Mouse (Mus musculus): Measurements from ENCODE around the gene Zap70. TPM values are rescaled to one million over a fixed set of nuclear protein-coding genes. Genes with fewer than 3 reads are reported as not detected.

Gene Zap70
- not detected in 2 replicates for polyA plus RNA-seq (2015; fragmentation: Nextera tagmentation; extraction: Ambion mirVana)

DNA sequence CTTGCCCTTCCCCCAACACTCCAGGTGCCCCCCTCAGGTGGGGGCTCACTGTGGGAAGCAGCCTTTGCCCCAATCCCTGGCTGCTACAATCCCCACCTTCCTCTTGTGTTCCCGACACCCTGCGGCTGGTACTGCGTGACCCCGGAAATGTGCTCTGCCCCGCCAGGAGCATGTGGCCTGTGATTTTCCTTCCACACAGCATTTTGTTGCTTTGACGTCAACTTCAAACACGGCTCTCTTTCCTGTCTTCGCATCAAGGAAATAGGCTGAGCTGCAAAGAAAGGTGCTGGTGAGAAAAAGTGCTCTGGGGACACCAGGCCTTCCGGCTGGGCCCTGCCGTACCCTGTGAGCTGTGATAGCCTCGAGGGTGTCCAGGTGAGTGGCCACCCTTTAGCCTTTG, at the start of gene Zap70:
Gene Zap70, plus strand, starts transcription at position 231 of the 400 bp plus-strand sequence.
- ATAC-seq (ENCODE audit: low read depth), result no peak
- Histone ChIP-seq H3K9me3 (replicated peaks) (no peaks in the 10 kb centered on the region), H3K4me2 (no peak within 1 kb of the TSS), H3K36me3 (no peaks in the 10 kb centered on the region), H3K4me3 (replicated peaks) (no peak within 1 kb of the TSS), H3K27ac (no peak within 1 kb of the TSS), H3K4me1 (replicated peaks) (no peaks in the 10 kb centered on the region), H3K9ac (no peak within 1 kb of the TSS), H3K27me3 (no peaks in the 10 kb centered on the region)
- 73% methylated on average over 11 of the region's 11 CpGs for WGBS (ENCODE audit: insufficient replicate concordance)
- no peak for DNase-seq

DNA sequence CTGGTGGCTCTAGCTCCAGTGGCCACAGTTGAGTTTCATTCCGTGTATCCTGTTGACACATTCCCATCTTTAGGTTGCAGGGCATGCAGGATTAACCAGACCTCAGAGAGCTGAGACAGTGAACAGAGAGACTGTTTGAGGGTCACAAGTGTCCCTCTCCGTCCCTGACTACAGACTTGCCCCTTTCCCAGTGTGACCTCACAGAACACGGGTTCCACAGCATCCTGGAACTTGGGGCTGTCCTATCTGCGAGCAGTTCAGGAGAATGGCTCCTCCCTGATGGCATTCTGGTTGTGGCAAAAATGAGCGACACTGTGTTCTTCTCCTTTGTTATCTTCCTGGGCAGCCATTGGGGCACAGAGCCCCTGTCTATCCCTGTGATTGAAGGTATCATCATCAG, 47.3 kb upstream of the Zap70 start, which contains the start of gene Actr1b:
Gene Actr1b, minus strand, starts transcription at position 112 of the 400 bp plus-strand sequence.
- H3K9ac ChIP-seq, result no peak within 1 kb of the TSS
- no peak for ATAC-seq (ENCODE audit: low read depth)

DNA sequence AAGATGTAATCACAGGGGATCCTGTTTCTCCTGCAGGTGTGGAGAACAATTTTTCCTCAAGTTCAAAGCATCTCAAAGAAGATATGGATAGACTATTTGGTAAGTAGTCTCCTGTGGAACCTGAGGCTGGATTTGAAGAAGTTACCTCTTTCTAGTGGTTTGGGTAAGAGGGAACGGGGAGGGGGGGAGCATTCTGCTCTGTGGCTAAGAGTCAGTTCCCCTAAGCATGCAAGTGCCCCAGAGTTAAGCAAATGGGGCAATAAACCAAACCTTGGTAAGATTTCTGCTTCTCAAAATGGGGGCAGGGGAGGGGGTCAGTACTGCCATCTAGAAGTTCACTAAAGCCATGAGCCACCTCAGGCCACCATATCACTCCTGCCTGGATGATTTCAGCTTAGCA, 42.8 kb upstream of the Zap70 start:
- no peak overlapping the region for H3K4me3 ChIP-seq (replicated peaks)
- no peaks in the 10 kb centered on the region for H3K9me3 ChIP-seq (replicated peaks)
- DNase-seq (no peak), ATAC-seq (ENCODE audit: low read depth) (no peak)
- H3K9ac ChIP-seq, result no peak overlapping the region
- H3K36me3 ChIP-seq, result no peaks in the 10 kb centered on the region
- no peaks in the 10 kb centered on the region for H3K4me1 ChIP-seq (replicated peaks)
- no peak overlapping the region for H3K27ac ChIP-seq
- no peak overlapping the region for H3K4me2 ChIP-seq
- no peaks in the 10 kb centered on the region for H3K27me3 ChIP-seq
- WGBS (ENCODE audit: insufficient replicate concordance), result 29% methylated on average over 1 of the region's 1 CpGs

More for the DNA sequence above, 47.3 kb upstream of the Zap70 start, which contains the start of gene Actr1b:
- H3K27ac ChIP-seq, result no peak within 1 kb of the TSS
- H3K4me1 ChIP-seq (replicated peaks), result peaks cover 5% of the 10 kb centered on the region
- 64% methylated on average over 5 of the region's 5 CpGs for WGBS (ENCODE audit: insufficient replicate concordance)
- H3K27me3 ChIP-seq, result no peaks in the 10 kb centered on the region
- no peak for DNase-seq
- no peaks in the 10 kb centered on the region for H3K36me3 ChIP-seq
- H3K4me2 ChIP-seq, result no peak within 1 kb of the TSS
- H3K9me3 ChIP-seq (replicated peaks), result no peaks in the 10 kb centered on the region
- H3K4me3 ChIP-seq (replicated peaks), result no peak within 1 kb of the TSS

DNA sequence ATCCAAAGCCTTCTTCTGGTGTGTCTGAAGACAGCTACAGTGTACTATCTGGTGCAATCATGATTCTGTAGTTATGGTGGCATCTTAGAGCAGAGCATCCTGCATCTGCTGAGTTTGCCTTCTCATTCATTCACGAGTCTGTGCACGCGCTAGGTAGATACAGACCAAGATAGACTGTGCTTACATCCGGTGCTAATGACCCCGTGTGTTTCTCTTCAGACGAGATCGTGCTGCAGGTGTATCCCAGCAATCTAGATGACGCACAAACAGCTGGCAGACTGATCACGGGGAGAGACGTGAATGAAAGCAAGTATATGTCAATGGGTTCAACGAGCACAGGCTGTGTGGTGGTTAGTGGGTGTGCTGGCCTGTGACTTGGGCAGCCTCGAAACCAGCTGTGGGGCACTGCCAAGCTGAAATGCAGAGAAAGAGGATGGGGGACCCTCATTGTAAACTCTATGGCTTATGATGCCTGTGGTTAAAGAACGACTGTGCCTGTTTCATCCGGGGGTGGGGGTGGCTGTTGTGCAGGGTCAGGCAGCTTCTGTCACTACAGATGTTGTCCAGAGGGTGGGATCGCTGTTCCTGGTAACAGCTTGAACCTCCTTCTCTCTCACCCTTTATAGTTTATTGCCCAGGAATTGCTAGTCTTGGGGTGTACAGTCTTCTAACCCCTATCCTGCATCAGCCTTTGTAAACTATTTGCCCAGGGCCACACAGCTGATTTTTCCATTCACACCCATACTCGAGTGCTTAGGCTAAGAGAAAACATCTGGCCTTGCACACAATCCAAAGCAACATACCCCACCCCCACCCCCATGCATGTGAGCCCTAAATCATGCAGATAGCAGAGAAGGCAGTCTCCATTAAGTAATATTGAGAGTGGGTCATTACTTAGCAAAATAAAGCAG, 38.2 kb upstream of the Zap70 start:
- H3K4me1 ChIP-seq (replicated peaks), result no peaks in the 10 kb centered on the region
- H3K4me3 ChIP-seq (replicated peaks), result no peak overlapping the region
- H3K4me2 ChIP-seq, result no peak overlapping the region
- no peak for DNase-seq
- 61% methylated on average over 16 of the region's 16 CpGs for WGBS (ENCODE audit: insufficient replicate concordance)
- no peaks in the 10 kb centered on the region for H3K27me3 ChIP-seq
- no peak for ATAC-seq (ENCODE audit: low read depth)
- H3K9ac ChIP-seq, result no peak overlapping the region
- H3K9me3 ChIP-seq (replicated peaks), result no peaks in the 10 kb centered on the region
- H3K36me3 ChIP-seq, result no peaks in the 10 kb centered on the region
- H3K27ac ChIP-seq, result no peak overlapping the region

DNA sequence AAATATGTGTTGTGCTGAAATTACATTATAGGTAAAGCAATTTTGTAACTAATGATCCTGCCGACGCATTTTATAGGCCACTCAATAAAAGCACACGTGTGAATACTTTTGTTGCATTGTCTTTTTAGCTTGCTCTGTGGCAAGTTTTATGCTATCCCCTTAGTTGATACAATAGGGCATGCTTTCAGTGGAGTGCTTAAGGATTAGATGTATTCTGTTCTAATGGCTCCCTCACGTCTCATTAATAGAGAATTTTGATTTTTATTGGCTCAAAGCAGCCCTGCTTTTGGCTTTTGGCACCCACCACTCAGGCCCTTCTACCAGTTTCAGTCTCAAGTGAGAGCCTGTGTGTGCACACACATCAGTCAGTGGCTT, 37.6 kb upstream of the Zap70 start:
- Histone ChIP-seq H3K4me1 (replicated peaks) (no peaks in the 10 kb centered on the region), H3K36me3 (no peaks in the 10 kb centered on the region), H3K4me2 (no peak overlapping the region), H3K9ac (no peak overlapping the region), H3K9me3 (replicated peaks) (no peaks in the 10 kb centered on the region), H3K27ac (no peak overlapping the region), H3K27me3 (no peaks in the 10 kb centered on the region), H3K4me3 (replicated peaks) (no peak overlapping the region)
- WGBS (ENCODE audit: insufficient replicate concordance), result 77% methylated on average over 4 of the region's 4 CpGs
- ATAC-seq (ENCODE audit: low read depth) (no peak), DNase-seq (no peak)

DNA sequence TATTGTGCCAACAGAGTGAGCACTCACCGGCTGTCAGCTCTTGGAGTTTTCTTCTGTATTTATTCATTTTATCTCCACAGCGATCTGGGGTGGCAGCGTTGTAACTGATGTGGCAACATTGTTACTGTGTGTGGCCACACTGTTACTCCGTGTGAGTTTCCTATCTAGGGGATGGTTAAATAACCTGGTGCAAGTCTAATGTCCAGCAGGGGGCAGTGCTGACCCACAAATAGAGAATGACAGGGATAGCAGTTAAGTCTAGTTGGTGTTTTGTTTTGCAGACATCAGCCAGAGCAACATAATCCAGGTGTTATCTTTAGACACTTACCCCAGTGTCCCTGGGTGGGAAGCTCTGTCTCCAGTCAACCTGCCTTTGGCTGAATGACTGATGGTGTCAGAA, 24.3 kb upstream of the Zap70 start:
- DNase-seq, result peak; percentile 51
- Histone ChIP-seq H3K9ac (no peak overlapping the region), H3K27me3 (0 out of 2 replicates have a peak, but pooled peaks cover 4% of the 10 kb centered on the region), H3K4me3 (replicated peaks) (no peak overlapping the region), H3K4me2 (no peak overlapping the region), H3K27ac (no peak overlapping the region), H3K36me3 (no peaks in the 10 kb centered on the region), H3K4me1 (replicated peaks) (no peaks in the 10 kb centered on the region), H3K9me3 (replicated peaks) (no peaks in the 10 kb centered on the region)
- 7% methylated on average over 4 of the region's 4 CpGs for WGBS (ENCODE audit: insufficient replicate concordance)
- ATAC-seq (ENCODE audit: low read depth), result no peak

DNA sequence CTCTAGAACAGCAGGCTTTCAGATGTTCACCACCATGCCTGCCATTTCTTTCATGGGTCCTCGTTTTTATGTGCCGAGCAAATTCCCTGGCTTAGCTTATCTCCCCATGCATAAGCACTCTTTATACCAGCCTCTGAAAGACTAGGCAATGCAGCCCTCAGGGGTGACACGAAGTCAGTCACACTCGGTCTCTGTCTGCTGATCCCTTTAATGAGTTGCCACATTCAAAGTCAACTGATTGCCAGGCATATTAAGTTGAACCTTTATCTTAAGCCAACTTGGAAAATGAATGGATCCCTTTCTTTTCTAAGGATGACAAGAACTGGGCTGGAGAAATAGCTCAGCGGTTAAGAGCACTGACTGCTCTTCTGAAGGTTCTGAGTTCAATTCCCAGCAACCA, 22.4 kb upstream of the Zap70 start:
- ATAC-seq (ENCODE audit: low read depth), result no peak

DNA sequence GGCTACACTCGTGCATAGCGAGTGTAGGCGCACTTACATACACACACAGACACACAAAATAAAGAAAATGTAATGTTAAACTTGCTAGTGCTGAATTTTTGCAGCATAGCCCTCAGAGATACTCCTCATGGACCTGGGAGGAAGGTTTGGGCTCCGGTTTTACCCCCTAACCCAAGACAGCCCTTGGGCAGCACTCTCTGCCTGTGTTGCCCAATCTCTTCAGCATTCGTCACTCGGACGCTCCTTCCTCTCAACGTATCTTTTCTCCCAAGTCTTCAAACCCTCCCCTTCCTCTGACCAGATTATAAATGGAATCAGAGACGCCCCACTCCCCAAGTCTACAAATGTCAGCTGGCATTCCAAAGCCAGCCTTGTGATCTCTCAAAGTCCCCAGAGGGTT, 18.6 kb upstream of the Zap70 start:
- H3K27me3 ChIP-seq, result peaks cover 11% of the 10 kb centered on the region; the same call in 1 of the 2 replicates
- ATAC-seq (ENCODE audit: low read depth) (no peak), DNase-seq (no peak)
- no peaks in the 10 kb centered on the region for H3K4me1 ChIP-seq (replicated peaks)
- no peak overlapping the region for H3K9ac ChIP-seq
- H3K27ac ChIP-seq, result no peak overlapping the region
- no peaks in the 10 kb centered on the region for H3K36me3 ChIP-seq
- H3K4me3 ChIP-seq (replicated peaks), result no peak overlapping the region
- H3K4me2 ChIP-seq, result no peak overlapping the region
- H3K9me3 ChIP-seq (replicated peaks), result no peaks in the 10 kb centered on the region
- WGBS (ENCODE audit: insufficient replicate concordance), result 47% methylated on average over 9 of the region's 9 CpGs

More for the DNA sequence above, 22.4 kb upstream of the Zap70 start:
- H3K4me2 ChIP-seq, result no peak overlapping the region
- 52% methylated on average over 5 of the region's 5 CpGs for WGBS (ENCODE audit: insufficient replicate concordance)
- no peaks in the 10 kb centered on the region for H3K9me3 ChIP-seq (replicated peaks)
- no peak overlapping the region for H3K9ac ChIP-seq
- no peaks in the 10 kb centered on the region for H3K36me3 ChIP-seq
- no peaks in the 10 kb centered on the region for H3K4me1 ChIP-seq (replicated peaks)
- no peak for DNase-seq
- no peak overlapping the region for H3K27ac ChIP-seq
- no peak overlapping the region for H3K4me3 ChIP-seq (replicated peaks)
- H3K27me3 ChIP-seq, result peaks cover 11% of the 10 kb centered on the region; the same call in 1 of the 2 replicates

DNA sequence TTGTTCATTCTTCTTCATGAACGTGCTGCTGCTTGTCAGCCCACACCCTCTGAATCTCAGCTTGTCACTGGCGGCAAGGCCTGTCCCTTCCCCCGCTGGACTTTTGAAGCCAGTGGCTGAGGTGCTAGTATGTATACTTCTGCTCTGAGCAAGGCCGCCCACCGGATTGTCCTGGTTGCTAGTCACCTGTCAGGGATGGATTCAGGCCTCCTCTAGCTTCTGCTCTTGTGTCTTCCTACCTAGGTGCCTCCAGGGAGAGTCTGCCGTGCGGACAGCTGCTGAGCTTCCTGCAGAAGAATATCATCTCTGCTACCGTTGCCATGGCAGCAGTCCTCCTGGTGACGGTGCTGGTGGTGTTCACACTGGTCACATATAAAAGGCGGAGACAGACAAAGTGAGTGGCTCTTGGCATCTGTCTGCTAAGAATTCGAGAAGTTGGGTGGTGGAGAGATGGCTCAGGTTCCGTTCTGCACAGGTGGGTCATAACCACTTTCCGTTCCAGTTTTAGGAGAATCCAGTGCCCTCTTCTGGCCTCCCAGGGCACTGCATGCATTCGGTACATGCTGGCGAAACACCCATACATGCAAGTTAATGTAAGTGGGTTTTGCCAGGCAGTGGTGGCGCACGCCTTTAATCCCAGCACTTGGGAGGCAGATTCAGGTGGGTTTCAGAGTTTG, 17.2 kb upstream of the Zap70 start:
- WGBS (ENCODE audit: insufficient replicate concordance), result 27% methylated on average over 17 of the region's 17 CpGs
- no peak overlapping the region for H3K4me2 ChIP-seq
- no peak for ATAC-seq (ENCODE audit: low read depth)
- DNase-seq, result peak; percentile 27
- no peak overlapping the region for H3K4me3 ChIP-seq (replicated peaks)
- H3K27ac ChIP-seq, result no peak overlapping the region
- no peaks in the 10 kb centered on the region for H3K4me1 ChIP-seq (replicated peaks)
- H3K27me3 ChIP-seq, result peaks cover 11% of the 10 kb centered on the region; the same call in 1 of the 2 replicates
- H3K9ac ChIP-seq, result no peak overlapping the region
- no peaks in the 10 kb centered on the region for H3K36me3 ChIP-seq
- H3K9me3 ChIP-seq (replicated peaks), result no peaks in the 10 kb centered on the region

DNA sequence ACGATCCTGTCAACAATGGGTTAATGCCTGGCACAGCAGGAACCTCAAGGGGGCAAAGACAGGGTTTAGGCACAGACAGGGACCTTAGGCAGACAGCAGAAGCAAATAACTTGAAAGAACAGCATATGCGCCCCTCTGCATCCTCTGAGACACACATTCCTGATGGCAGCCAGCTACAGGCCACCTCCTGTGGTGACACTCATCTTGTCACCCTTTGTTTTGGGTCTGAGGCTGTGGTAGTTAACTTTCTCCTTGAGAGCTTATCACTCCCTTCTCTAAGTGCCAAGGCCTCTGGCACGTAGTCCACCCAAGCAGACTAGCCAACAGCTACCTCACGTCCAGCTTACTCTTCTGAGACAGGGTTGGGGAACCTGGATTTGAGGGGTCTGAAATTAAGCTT, 15.9 kb upstream of the Zap70 start:
- no peak overlapping the region for H3K27ac ChIP-seq
- DNase-seq (no peak), ATAC-seq (ENCODE audit: low read depth) (no peak)
- no peak overlapping the region for H3K4me2 ChIP-seq
- H3K9me3 ChIP-seq (replicated peaks), result no peaks in the 10 kb centered on the region
- WGBS (ENCODE audit: insufficient replicate concordance), result 46% methylated on average over 4 of the region's 4 CpGs
- H3K36me3 ChIP-seq, result no peaks in the 10 kb centered on the region
- peaks cover 7% of the 10 kb centered on the region; the same call in 1 of the 2 replicates for H3K27me3 ChIP-seq
- no peaks in the 10 kb centered on the region for H3K4me1 ChIP-seq (replicated peaks)
- no peak overlapping the region for H3K4me3 ChIP-seq (replicated peaks)
- no peak overlapping the region for H3K9ac ChIP-seq

DNA sequence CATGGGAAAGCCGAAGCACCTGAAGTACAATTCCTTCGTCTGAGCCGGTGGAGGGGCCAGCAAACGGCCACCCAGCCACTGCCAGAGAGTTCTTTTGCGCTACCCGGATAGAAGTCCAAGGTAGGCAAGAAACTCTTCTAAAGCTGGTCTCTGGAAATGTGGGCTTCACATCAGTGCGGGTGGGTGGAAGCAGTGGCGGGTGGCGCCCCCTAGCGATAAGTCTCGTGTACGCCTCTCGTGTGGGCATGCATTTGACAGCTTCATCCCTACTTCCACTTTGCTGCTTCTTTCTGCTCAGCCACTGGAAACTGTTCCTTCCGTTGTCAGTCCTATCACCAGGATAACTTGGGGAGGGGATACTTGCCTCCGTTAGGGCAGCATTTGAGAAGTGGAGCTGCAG, 15.1 kb upstream of the Zap70 start:
- H3K9ac ChIP-seq, result no peak overlapping the region
- H3K36me3 ChIP-seq, result no peaks in the 10 kb centered on the region
- no peak overlapping the region for H3K4me2 ChIP-seq
- ATAC-seq (ENCODE audit: low read depth) (no peak), DNase-seq (peak; percentile 26)
- no peaks in the 10 kb centered on the region for H3K4me1 ChIP-seq (replicated peaks)
- WGBS (ENCODE audit: insufficient replicate concordance), result 40% methylated on average over 15 of the region's 15 CpGs
- no peak overlapping the region for H3K4me3 ChIP-seq (replicated peaks)
- H3K27ac ChIP-seq, result no peak overlapping the region
- peaks cover 7% of the 10 kb centered on the region; the same call in 1 of the 2 replicates for H3K27me3 ChIP-seq
- H3K9me3 ChIP-seq (replicated peaks), result no peaks in the 10 kb centered on the region

Measured in liver, embryonic 13.5 days (tissue).